Mouse (Mus musculus): Measurements from ENCODE around the gene Zfp932.

DNA sequence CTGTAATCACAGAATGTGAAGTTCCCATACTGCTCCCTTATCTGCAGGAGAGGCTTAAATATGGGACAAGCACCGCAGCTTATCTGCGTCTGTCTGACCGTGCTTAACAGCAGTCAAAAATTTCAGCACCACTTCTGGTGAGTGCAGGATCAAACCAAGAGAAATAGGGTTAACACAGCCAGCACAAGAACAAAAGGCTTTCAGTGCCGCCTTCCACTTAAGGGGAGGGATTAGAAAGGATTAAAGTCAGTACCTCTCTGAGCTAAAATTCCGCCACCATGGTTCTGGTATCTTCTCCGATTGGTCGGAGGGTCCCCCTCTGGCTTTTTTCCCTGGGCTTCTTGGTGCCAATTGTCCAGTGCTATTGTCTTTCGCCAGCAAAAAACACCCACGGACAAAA, 27.0 kb downstream of the Zfp932 start:
- no peak for TF ChIP-seq CTCF (IDR thresholded peaks at IDR 0.05; ENCODE audit: insufficient read depth, low read depth, low read length)
- no peak for TF ChIP-seq POLR2A (IDR thresholded peaks at IDR 0.05; ENCODE audit: insufficient read depth, low read depth, low read length)

All from olfactory bulb, adult 2 months (tissue).